Mouse (Mus musculus): ENCODE measurements around the gene Olfr722.
"Not testable (repeated sequence)": the region's sequence is repeated elsewhere in the genome, so short reads cannot be mapped to it uniquely, and the experiment has no call there.

GRCm38 (mm10) chr14:49931687-49932086, 29.9 kb upstream of the Olfr722 start, which contains the start of gene Olfr723:
- not testable (repeated sequence) for TF ChIP-seq SMC3 (IDR thresholded peaks at IDR 0.05; ENCODE audit: low read depth, low read length); ZC3H11A (IDR thresholded peaks at IDR 0.05; ENCODE audit: low read depth, low read length); CTCF (IDR thresholded peaks at IDR 0.05 in 2 of 3, conservative IDR thresholded peaks at IDR 0.05 in 1 of 3; ENCODE audit: control insufficient read depth in 1 of 3, insufficient read depth in 1 of 3, low read depth in 2 of 3, low read length in 3 of 3, poor library complexity in 1 of 3, severe bottlenecking in 1 of 3); EP300 (IDR thresholded peaks at IDR 0.05; ENCODE audit: low read depth in 1 of 2, low read length in 2 of 2); POLR2A (IDR thresholded peaks at IDR 0.05; ENCODE audit: control insufficient read depth in 1 of 2, insufficient read depth in 1 of 2, low read depth in 1 of 2, low read length in 2 of 2, poor library complexity in 1 of 2); USF1 (IDR thresholded peaks at IDR 0.05; ENCODE audit: low read depth, low read length); NRF1 (IDR thresholded peaks at IDR 0.05; ENCODE audit: insufficient read depth, low read depth, low read length, poor library complexity, severe bottlenecking); POLR2AphosphoS2 (IDR thresholded peaks at IDR 0.05; ENCODE audit: low read length); MEF2A (IDR thresholded peaks at IDR 0.05; ENCODE audit: extremely low read depth, insufficient replicate concordance, low read depth, low read length, poor library complexity, severe bottlenecking); UBTF (IDR thresholded peaks at IDR 0.05; ENCODE audit: borderline replicate concordance, insufficient read depth, low read depth, low read length); MAZ (IDR thresholded peaks at IDR 0.05; ENCODE audit: low read depth, low read length); ZNF384 (IDR thresholded peaks at IDR 0.05; ENCODE audit: low read depth, low read length)
